Comparison of ENCODE assay signal across 10 mouse cellular contexts in the genomic region with DNA sequence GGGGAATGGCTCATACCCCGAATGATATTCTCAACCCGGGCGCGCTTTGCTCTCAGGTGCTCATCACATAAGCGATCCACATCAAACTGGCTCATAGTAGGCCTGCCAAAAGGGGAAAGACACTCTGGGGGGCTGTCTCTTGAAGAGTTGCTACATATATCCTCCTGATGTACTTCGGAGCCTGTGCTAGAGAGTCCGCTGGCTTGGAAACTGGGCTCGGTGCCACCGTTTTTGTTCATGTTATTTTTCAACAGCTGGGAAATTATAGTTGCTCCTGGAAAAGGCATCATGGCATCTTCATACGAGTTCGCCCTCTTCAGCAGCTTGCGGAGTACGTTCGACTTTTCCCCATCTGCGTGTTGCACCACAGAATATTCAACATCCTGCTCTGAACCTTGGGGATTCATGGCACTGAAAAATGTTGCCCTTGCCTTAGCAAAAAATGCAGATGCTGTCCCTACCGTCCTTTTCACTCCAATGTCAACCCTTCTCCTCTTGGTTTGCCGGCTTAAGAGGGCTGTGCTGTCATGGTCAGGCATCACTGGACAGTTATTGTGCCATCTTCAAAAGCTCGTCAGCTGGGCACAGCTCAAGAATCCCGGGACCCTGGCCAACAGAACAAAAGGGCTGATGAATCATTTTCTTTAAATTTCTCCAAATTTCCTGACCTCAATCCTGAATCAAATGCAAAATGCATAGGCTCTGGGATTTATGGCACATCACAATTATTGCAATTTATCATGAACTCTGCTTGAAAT. TPM values are rescaled to one million over a fixed set of nuclear protein-coding genes. Genes with fewer than 3 reads are reported as not detected.
A peak's percentile ranks its signal among the peaks of the same experiment; 100 is the strongest.
DNase-seq lines count a peak whose midpoint lies in the region; ATAC-seq and TF ChIP-seq lines count a peak whose summit lies in the region.
"Had no signal": no experiment of that assay in that cellular context is flagged by ENCODE, and none has a peak within 500 bp of the region (broad histone marks: within the 10 kb centered on the region; RNA-seq: fewer than 3 reads in every experiment).

No protein-coding gene starts in this region.

- no peaks in the 10 kb centered on the region for H3K36me3 ChIP-seq in lung, postnatal 0 days (ENCODE audit: insufficient read depth, low read length)
- H3K36me3 ChIP-seq in intestine, postnatal 0 days (ENCODE audit: control insufficient read depth, insufficient read depth), result no peaks in the 10 kb centered on the region

- H3K4me1 ChIP-seq in lung, postnatal 0 days (ENCODE audit: insufficient read depth, low read depth, low read length), result no peaks in the 10 kb centered on the region
- H3K4me1 ChIP-seq in intestine, postnatal 0 days (replicated peaks; ENCODE audit: control insufficient read depth, insufficient read depth, low read length), result no peaks in the 10 kb centered on the region

- peak; percentile 48 to 65 for DNase-seq in gastrocnemius, postnatal 4 days (ENCODE audit: low spot score in 2 of 2)
- no peak for DNase-seq in gastrocnemius, adult 8-10 months (ENCODE audit: low spot score in 2 of 2)
- peak; percentile 74 for DNase-seq in lung, postnatal 0 days (ENCODE audit: low spot score)
- no peak for DNase-seq in lung, postnatal 14 days
- peak; percentile 51 for DNase-seq in cerebellum, adult 11 months
- no peak for DNase-seq in testis, postnatal 10 days (ENCODE audit: low spot score)
- DNase-seq in embryo, embryonic 9.5 days (ENCODE audit: extremely low spot score), result no peak
- DNase-seq: thymus, adult 2 months had no signal

- H3K27ac ChIP-seq in lung, postnatal 0 days (ENCODE audit: low read length), result peak overlapping the region; percentile 43; the same call in 1 of the 2 replicates
- H3K27ac ChIP-seq in intestine, postnatal 0 days (ENCODE audit: low read depth, low read length), result no peak overlapping the region
- H3K27ac ChIP-seq: kidney, postnatal 0 days had no signal

- H3K4me2 ChIP-seq in lung, postnatal 0 days (replicated peaks; ENCODE audit: low read depth, low read length), result peak overlapping the region; percentile 34
- peak overlapping the region; percentile 35; the same call in 1 of the 2 replicates for H3K4me2 ChIP-seq in intestine, postnatal 0 days (replicated peaks; ENCODE audit: low read depth)

- H3K27me3 ChIP-seq in lung, postnatal 0 days (replicated peaks; ENCODE audit: insufficient read depth, low read length), result peaks cover 6% of the 10 kb centered on the region
- H3K27me3 ChIP-seq in intestine, postnatal 0 days (replicated peaks; ENCODE audit: control insufficient read depth, insufficient read depth, low read length), result peaks cover 4% of the 10 kb centered on the region; the same call in 1 of the 2 replicates

- H3K4me3 ChIP-seq in lung, postnatal 0 days (ENCODE audit: low read depth, low read length), result 0 out of 2 replicates have a peak overlapping the region, but pooled peaks have one; percentile 6
- H3K4me3 ChIP-seq in intestine, postnatal 0 days (ENCODE audit: low read depth, low read length), result no peak overlapping the region

- no peaks in the 10 kb centered on the region for H3K9me3 ChIP-seq in lung, postnatal 0 days (ENCODE audit: low read length)
- no peaks in the 10 kb centered on the region for H3K9me3 ChIP-seq in intestine, postnatal 0 days (ENCODE audit: control insufficient read depth)

- no peak for TF ChIP-seq EP300 in lung, postnatal 0 days (IDR thresholded peaks at IDR 0.05)

- no peak overlapping the region for H3K9ac ChIP-seq in lung, postnatal 0 days (replicated peaks; ENCODE audit: low read depth)
- no peak overlapping the region for H3K9ac ChIP-seq in intestine, postnatal 0 days (ENCODE audit: low read depth, low read length)

- WGBS in lung, postnatal 0 days, result 61% methylated on average over 19 of the region's 19 CpGs
- WGBS in intestine, postnatal 0 days, result 73% methylated on average over 19 of the region's 19 CpGs

- peak; percentile 80 for ATAC-seq in lung, postnatal 0 days
- no peak for ATAC-seq in intestine, postnatal 0 days

- TF ChIP-seq CTCF in lung, postnatal 0 days (IDR thresholded peaks at IDR 0.05), result no peak
- no peak for TF ChIP-seq CTCF in intestine, postnatal 0 days (IDR thresholded peaks at IDR 0.05; ENCODE audit: low read depth)

RNA-seq across cellular contexts. Expression of gene Prox1, which starts 8.6 kb away (rescaled TPM):
- total RNA-seq in gastrocnemius, postnatal 4 days (2021), result 10 to 100 TPM; 12.2 to 14.9 TPM
- 1 to 10 TPM; 1.8 to 2.3 (median 2.1) TPM for total RNA-seq in gastrocnemius, adult 8-10 months (2022)
- polyA plus RNA-seq in lung, postnatal 0 days (2015; fragmentation: Nextera tagmentation; extraction: Ambion mirVana), result 1.1 and 1.5 TPM in 2 replicates
- 1.4 and 1.5 TPM in 2 replicates for polyA plus RNA-seq in intestine, postnatal 0 days (2015; fragmentation: Nextera tagmentation; extraction: Ambion mirVana)

Comparison
In these comparisons a context has a peak if more than half of its experiments do, and no peak if none do; other contexts are left out.
1. DNase-seq: peak in gastrocnemius, postnatal 4 days (2 of 2), lung, postnatal 0 days (single experiment) and cerebellum, adult 11 months (single experiment); none in gastrocnemius, adult 8-10 months (0 of 2), lung, postnatal 14 days (single experiment), testis, postnatal 10 days (single experiment) and embryo, embryonic 9.5 days (single experiment).
2. RNA of gene Prox1, which starts 8.6 kb away (total RNA-seq): 12.2 to 14.9 TPM in gastrocnemius, postnatal 4 days; 1.8 to 2.3 TPM in gastrocnemius, adult 8-10 months; every median in the first group is over 4 times any median in the second.